Mouse (Mus musculus): ENCODE measurements around the gene Dscaml1. TPM values are rescaled to one million over a fixed set of nuclear protein-coding genes. Genes with fewer than 3 reads are reported as not detected.

The Dscaml1 gene
- polyA plus RNA-seq, 1 experiment from 2014 or later: 27.9 TPM

- no peak; the same call in 1 of the 2 replicates for ATAC-seq
- Histone ChIP-seq H3K4me2 (ENCODE audit: low read length) (no peak overlapping the region), H3K27ac (ENCODE audit: low read length) (peak overlapping the region; percentile 67), H3K36me3 (ENCODE audit: control insufficient read depth, insufficient read depth) (no peaks in the 10 kb centered on the region), H3K9ac (replicated peaks; ENCODE audit: low read depth, low read length) (no peak overlapping the region), H3K9me3 (ENCODE audit: control insufficient read depth, low read length) (no peaks in the 10 kb centered on the region), H3K4me3 (replicated peaks; ENCODE audit: low read length) (no peak overlapping the region), H3K27me3 (replicated peaks; ENCODE audit: control insufficient read depth, insufficient read depth, low read length) (no peaks in the 10 kb centered on the region), H3K4me1 (replicated peaks; ENCODE audit: control insufficient read depth, insufficient read depth, low read length) (peaks cover 38% of the 10 kb centered on the region)
- WGBS: 6% methylated on average over 2 of the region's 2 CpGs
These were observed 206.6 kb downstream of the Dscaml1 start for GRCm38 (mm10) chr9:45633036-45633435.

DNA sequence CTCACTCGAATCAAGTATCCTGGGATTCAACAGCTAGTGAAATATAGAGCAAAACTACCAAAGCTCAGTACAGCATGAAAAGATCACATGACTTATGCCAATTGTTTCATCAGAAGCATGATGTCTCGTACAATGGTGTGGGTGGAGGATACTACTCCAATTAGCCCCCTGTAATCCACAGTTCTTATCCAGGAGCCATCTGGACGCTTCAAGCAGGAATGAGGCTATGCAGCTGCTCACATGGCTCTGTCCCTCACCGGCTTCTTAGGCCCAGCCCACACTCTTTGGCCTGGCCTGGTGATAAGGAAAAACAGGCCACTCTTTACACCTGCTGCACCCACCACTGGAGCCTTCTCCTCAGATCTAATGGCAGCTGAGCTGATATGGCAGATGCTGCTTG, 208.6 kb downstream of the Dscaml1 start:
- H3K27ac ChIP-seq (ENCODE audit: low read length): peak overlapping the region; percentile 51; the same call in 1 of the 2 replicates
- no peak for ATAC-seq
- 42% methylated on average over 4 of the region's 4 CpGs for WGBS

GRCm38 (mm10) chr9:45637346-45637745, 210.9 kb downstream of the Dscaml1 start:
- H3K27ac ChIP-seq (ENCODE audit: low read length): no peak overlapping the region
- H3K36me3 ChIP-seq (ENCODE audit: control insufficient read depth, insufficient read depth): no peaks in the 10 kb centered on the region
- 50% methylated on average over 1 of the region's 1 CpGs for WGBS
- ATAC-seq: no peak
- H3K4me1 ChIP-seq (replicated peaks; ENCODE audit: control insufficient read depth, insufficient read depth, low read length): peaks cover 46% of the 10 kb centered on the region
- no peaks in the 10 kb centered on the region for H3K9me3 ChIP-seq (ENCODE audit: control insufficient read depth, low read length)
- H3K27me3 ChIP-seq (replicated peaks; ENCODE audit: control insufficient read depth, insufficient read depth, low read length): no peaks in the 10 kb centered on the region
- H3K4me2 ChIP-seq (ENCODE audit: low read length): no peak overlapping the region
- no peak overlapping the region for H3K9ac ChIP-seq (replicated peaks; ENCODE audit: low read depth, low read length)
- H3K4me3 ChIP-seq (replicated peaks; ENCODE audit: low read length): no peak overlapping the region

More for the DNA sequence above, 208.6 kb downstream of the Dscaml1 start:
- no peaks in the 10 kb centered on the region for H3K36me3 ChIP-seq (ENCODE audit: control insufficient read depth, insufficient read depth)
- no peak overlapping the region for H3K9ac ChIP-seq (replicated peaks; ENCODE audit: low read depth, low read length)
- no peak overlapping the region for H3K4me2 ChIP-seq (ENCODE audit: low read length)
- peaks cover 45% of the 10 kb centered on the region for H3K4me1 ChIP-seq (replicated peaks; ENCODE audit: control insufficient read depth, insufficient read depth, low read length)
- no peaks in the 10 kb centered on the region for H3K9me3 ChIP-seq (ENCODE audit: control insufficient read depth, low read length)
- no peaks in the 10 kb centered on the region for H3K27me3 ChIP-seq (replicated peaks; ENCODE audit: control insufficient read depth, insufficient read depth, low read length)
- H3K4me3 ChIP-seq (replicated peaks; ENCODE audit: low read length): no peak overlapping the region

DNA sequence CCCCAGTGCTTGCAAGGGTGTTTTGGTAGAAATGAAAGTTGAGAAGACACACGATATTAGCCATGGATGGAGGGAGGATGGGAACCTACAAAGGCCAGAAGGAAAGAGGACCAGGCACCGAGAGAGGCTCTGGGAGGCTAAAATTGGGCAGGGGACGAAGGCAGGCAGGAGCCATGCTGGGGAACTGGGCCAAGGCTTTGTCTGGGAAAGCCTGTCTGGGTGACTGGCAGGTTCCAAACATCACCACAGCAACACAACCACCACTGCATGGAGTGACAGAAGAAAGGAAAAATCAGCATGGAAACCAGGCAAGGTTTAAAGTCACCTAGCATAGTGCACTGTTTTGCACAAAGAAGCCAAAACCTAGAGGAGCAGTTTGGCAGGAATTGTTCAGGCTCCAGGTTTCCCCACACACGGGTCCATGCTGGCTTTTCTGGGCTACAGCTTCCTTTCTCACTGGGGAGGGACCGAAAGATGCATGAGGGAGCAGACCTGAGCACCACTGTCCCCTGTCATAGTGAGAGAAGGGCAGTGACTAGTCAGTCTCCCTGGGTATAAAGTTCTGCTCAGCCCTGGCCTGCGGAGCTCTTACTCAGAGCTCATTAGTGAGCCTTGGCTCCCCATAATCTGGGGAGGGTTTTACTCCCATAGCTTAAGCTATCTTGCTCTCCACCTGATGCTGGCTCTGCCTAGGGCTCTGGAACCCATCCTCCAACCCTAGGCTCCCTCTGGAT, 211.9 kb downstream of the Dscaml1 start:
- Histone ChIP-seq H3K4me2 (ENCODE audit: low read length) (no peak overlapping the region), H3K9me3 (ENCODE audit: control insufficient read depth, low read length) (no peaks in the 10 kb centered on the region), H3K36me3 (ENCODE audit: control insufficient read depth, insufficient read depth) (no peaks in the 10 kb centered on the region), H3K27me3 (replicated peaks; ENCODE audit: control insufficient read depth, insufficient read depth, low read length) (no peaks in the 10 kb centered on the region), H3K4me1 (replicated peaks; ENCODE audit: control insufficient read depth, insufficient read depth, low read length) (peaks cover 36% of the 10 kb centered on the region), H3K4me3 (replicated peaks; ENCODE audit: low read length) (no peak overlapping the region), H3K9ac (replicated peaks; ENCODE audit: low read depth, low read length) (no peak overlapping the region), H3K27ac (ENCODE audit: low read length) (peak overlapping the region; percentile 34)
- WGBS: 59% methylated on average over 6 of the region's 6 CpGs
- ATAC-seq: no peak

GRCm38 (mm10) chr9:45644833-45645388, 218.5 kb downstream of the Dscaml1 start:
- Histone ChIP-seq H3K9ac (replicated peaks; ENCODE audit: low read depth, low read length) (no peak overlapping the region), H3K27ac (ENCODE audit: low read length) (no peak overlapping the region), H3K4me1 (replicated peaks; ENCODE audit: control insufficient read depth, insufficient read depth, low read length) (peaks cover 11% of the 10 kb centered on the region), H3K4me3 (replicated peaks; ENCODE audit: low read length) (no peak overlapping the region), H3K27me3 (replicated peaks; ENCODE audit: control insufficient read depth, insufficient read depth, low read length) (no peaks in the 10 kb centered on the region), H3K9me3 (ENCODE audit: control insufficient read depth, low read length) (no peaks in the 10 kb centered on the region), H3K4me2 (ENCODE audit: low read length) (no peak overlapping the region), H3K36me3 (ENCODE audit: control insufficient read depth, insufficient read depth) (no peaks in the 10 kb centered on the region)
- 67% methylated on average over 6 of the region's 6 CpGs for WGBS
- ATAC-seq: no peak

- 24% methylated on average over 6 of the region's 6 CpGs for WGBS
- no peak for ATAC-seq
- H3K36me3 ChIP-seq (ENCODE audit: control insufficient read depth, insufficient read depth): no peaks in the 10 kb centered on the region
- no peak overlapping the region for H3K27ac ChIP-seq (ENCODE audit: low read length)
- H3K27me3 ChIP-seq (replicated peaks; ENCODE audit: control insufficient read depth, insufficient read depth, low read length): no peaks in the 10 kb centered on the region
- H3K4me2 ChIP-seq (ENCODE audit: low read length): no peak overlapping the region
- H3K4me3 ChIP-seq (replicated peaks; ENCODE audit: low read length): no peak overlapping the region
- H3K4me1 ChIP-seq (replicated peaks; ENCODE audit: control insufficient read depth, insufficient read depth, low read length): peaks cover 13% of the 10 kb centered on the region
- H3K9ac ChIP-seq (replicated peaks; ENCODE audit: low read depth, low read length): no peak overlapping the region
- H3K9me3 ChIP-seq (ENCODE audit: control insufficient read depth, low read length): no peaks in the 10 kb centered on the region
These were observed 219.1 kb downstream of the Dscaml1 start for GRCm38 (mm10) chr9:45645526-45645925.

- peak overlapping the region; percentile 84 for H3K27ac ChIP-seq (ENCODE audit: low read length)
- no peaks in the 10 kb centered on the region for H3K9me3 ChIP-seq (ENCODE audit: control insufficient read depth, low read length)
- peak overlapping the region; percentile 23 for H3K4me2 ChIP-seq (ENCODE audit: low read length)
- H3K4me1 ChIP-seq (replicated peaks; ENCODE audit: control insufficient read depth, insufficient read depth, low read length): peaks cover 31% of the 10 kb centered on the region
- 19% methylated on average over 13 of the region's 13 CpGs for WGBS
- peak; percentile 89 for ATAC-seq
- H3K9ac ChIP-seq (replicated peaks; ENCODE audit: low read depth, low read length): peak overlapping the region; percentile 20
- no peak overlapping the region for H3K4me3 ChIP-seq (replicated peaks; ENCODE audit: low read length)
- no peaks in the 10 kb centered on the region for H3K36me3 ChIP-seq (ENCODE audit: control insufficient read depth, insufficient read depth)
- no peaks in the 10 kb centered on the region for H3K27me3 ChIP-seq (replicated peaks; ENCODE audit: control insufficient read depth, insufficient read depth, low read length)
These were observed 224.8 kb downstream of the Dscaml1 start for GRCm38 (mm10) chr9:45651078-45651809.

GRCm38 (mm10) chr9:45651810-45652177, 225.4 kb downstream of the Dscaml1 start:
- WGBS: 18% methylated on average over 3 of the region's 3 CpGs
- Histone ChIP-seq H3K27me3 (replicated peaks; ENCODE audit: control insufficient read depth, insufficient read depth, low read length) (no peaks in the 10 kb centered on the region), H3K27ac (ENCODE audit: low read length) (peak overlapping the region; percentile 84)

More at GRCm38 (mm10) chr9:45651810-45652177, 225.4 kb downstream of the Dscaml1 start:
- H3K9me3 ChIP-seq (ENCODE audit: control insufficient read depth, low read length): no peaks in the 10 kb centered on the region
- no peak for ATAC-seq
- H3K4me1 ChIP-seq (replicated peaks; ENCODE audit: control insufficient read depth, insufficient read depth, low read length): peaks cover 37% of the 10 kb centered on the region
- H3K4me2 ChIP-seq (ENCODE audit: low read length): peak overlapping the region; percentile 23
- no peak overlapping the region for H3K4me3 ChIP-seq (replicated peaks; ENCODE audit: low read length)
- no peaks in the 10 kb centered on the region for H3K36me3 ChIP-seq (ENCODE audit: control insufficient read depth, insufficient read depth)
- no peak overlapping the region for H3K9ac ChIP-seq (replicated peaks; ENCODE audit: low read depth, low read length)
